In genomic region chr14:12077193-12077592, GRCm38 (mm10) we compare ENCODE assay signal across 15 mouse cellular contexts.
DNase-seq lines count a peak whose midpoint lies in the region; ATAC-seq and TF ChIP-seq lines count a peak whose summit lies in the region.
"Had no signal": no experiment of that assay in that cellular context is flagged by ENCODE, and none has a peak within 500 bp of the region (broad histone marks: within the 10 kb centered on the region; RNA-seq: fewer than 3 reads in every experiment).

No protein-coding gene starts in this region.

- no peak overlapping the region for H3K9ac ChIP-seq in heart, adult 2 months (ENCODE audit: low read depth, low read length)
- H3K9ac ChIP-seq in liver, embryonic 15.5 days = no peak overlapping the region
- H3K9ac ChIP-seq: hindbrain, embryonic 15.5 days; limb, embryonic 13.5 days; midbrain, embryonic 15.5 days; stomach, embryonic 15.5 days had no signal

- H3K9me3 ChIP-seq in liver, embryonic 15.5 days (replicated peaks) = no peaks in the 10 kb centered on the region
- no peaks in the 10 kb centered on the region for H3K9me3 ChIP-seq in limb, embryonic 10.5 days (replicated peaks)
- H3K9me3 ChIP-seq: hindbrain, embryonic 15.5 days; limb, embryonic 13.5 days; midbrain, embryonic 15.5 days; stomach, embryonic 15.5 days had no signal

- peak in 1 of 2 experiments; percentile 32 for DNase-seq in heart, adult 2 months
- no peak for DNase-seq in heart, adult 11 months
- DNase-seq in liver = no peak
- peak; percentile 74 for DNase-seq in brain, adult 2 months (ENCODE audit: low read depth, low spot score)
- DNase-seq in cerebellum, adult 9-11 months = peak; percentile 55
- DNase-seq in limb, embryonic 10.5 days (ENCODE audit: low spot score) = no peak
- DNase-seq in layer of hippocampus, adult 11-12 months (ENCODE audit: low spot score) = no peak
- DNase-seq: kidney, adult 8-10 months; kidney, postnatal 4 days; thymus, postnatal 4 days had no signal

- no peak for TF ChIP-seq POLR2A in heart, adult 2 months (IDR thresholded peaks at IDR 0.05; ENCODE audit: insufficient read depth, low read depth, low read length)

- no peaks in the 10 kb centered on the region for H3K79me2 ChIP-seq in heart, adult 2 months (replicated peaks; ENCODE audit: control insufficient read depth, insufficient read depth, low read length)

- peak; percentile 49; the same call in 1 of the 2 replicates for ATAC-seq in liver, embryonic 15.5 days (ENCODE audit: insufficient read depth)
- ATAC-seq: midbrain, embryonic 15.5 days had no signal

- H3K27ac ChIP-seq in heart, adult 2 months = no peak overlapping the region
- H3K27ac ChIP-seq in liver, embryonic 15.5 days (replicated peaks) = no peak overlapping the region
- no peak overlapping the region for H3K27ac ChIP-seq in limb, embryonic 10.5 days
- H3K27ac ChIP-seq: hindbrain, embryonic 15.5 days; limb, embryonic 13.5 days; midbrain, embryonic 15.5 days; stomach, embryonic 15.5 days had no signal

- H3K36me3 ChIP-seq in heart, adult 2 months (ENCODE audit: control insufficient read depth, insufficient read depth, low read length) = no peaks in the 10 kb centered on the region
- H3K36me3 ChIP-seq in liver, embryonic 15.5 days (replicated peaks) = no peaks in the 10 kb centered on the region
- no peaks in the 10 kb centered on the region for H3K36me3 ChIP-seq in limb, embryonic 10.5 days
- H3K36me3 ChIP-seq: hindbrain, embryonic 15.5 days; limb, embryonic 13.5 days; midbrain, embryonic 15.5 days; stomach, embryonic 15.5 days had no signal

- no peak overlapping the region for H3K4me3 ChIP-seq in heart, adult 2 months
- H3K4me3 ChIP-seq in liver, embryonic 15.5 days (replicated peaks) = no peak overlapping the region
- H3K4me3 ChIP-seq in limb, embryonic 10.5 days = no peak overlapping the region
- H3K4me3 ChIP-seq: hindbrain, embryonic 15.5 days; limb, embryonic 13.5 days; midbrain, embryonic 15.5 days; stomach, embryonic 15.5 days had no signal

- TF ChIP-seq EP300 in heart, adult 2 months (IDR thresholded peaks at IDR 0.05; ENCODE audit: insufficient read depth, low read depth, low read length) = 0 out of 2 replicates have a peak, but pooled peaks have one; percentile 25

- no peak overlapping the region for H3K4me2 ChIP-seq in liver, embryonic 15.5 days
- H3K4me2 ChIP-seq: hindbrain, embryonic 15.5 days; limb, embryonic 13.5 days; midbrain, embryonic 15.5 days; stomach, embryonic 15.5 days had no signal

- intact Hi-C loops in heart, adult 2 months (cut with DNase I) = no loop called here

- no peaks in the 10 kb centered on the region for H3K27me3 ChIP-seq in heart, adult 2 months (ENCODE audit: control insufficient read depth, insufficient read depth, low read length)
- H3K27me3 ChIP-seq in liver, embryonic 15.5 days = no peaks in the 10 kb centered on the region
- no peaks in the 10 kb centered on the region for H3K27me3 ChIP-seq in limb, embryonic 10.5 days (ENCODE audit: low read depth, poor library complexity, severe bottlenecking)
- H3K27me3 ChIP-seq: hindbrain, embryonic 15.5 days; limb, embryonic 13.5 days; midbrain, embryonic 15.5 days; stomach, embryonic 15.5 days had no signal

- TF ChIP-seq CTCF in heart, adult 2 months (IDR thresholded peaks at IDR 0.05) = no peak

- H3K4me1 ChIP-seq in heart, adult 2 months (ENCODE audit: control insufficient read depth, insufficient read depth, low read length) = no peaks in the 10 kb centered on the region
- no peaks in the 10 kb centered on the region for H3K4me1 ChIP-seq in liver, embryonic 15.5 days (replicated peaks)
- peaks cover 45% of the 10 kb centered on the region for H3K4me1 ChIP-seq in limb, embryonic 10.5 days

- 46% methylated on average over 7 of the region's 7 CpGs for WGBS in heart, adult 2 months
- 67% methylated on average over 7 of the region's 7 CpGs for WGBS in liver, embryonic 15.5 days (ENCODE audit: insufficient replicate concordance)
- 92% methylated on average over 7 of the region's 7 CpGs for WGBS in limb, embryonic 10.5 days

Comparison
In these comparisons a context has a peak if more than half of its experiments do, and no peak if none do; other contexts are left out.
1. DNase-seq: peak in brain, adult 2 months (single experiment) and cerebellum, adult 9-11 months (single experiment); none in heart, adult 11 months (single experiment), liver (single experiment), limb, embryonic 10.5 days (single experiment) and layer of hippocampus, adult 11-12 months (single experiment).